Mouse (Mus musculus) ES-E14 (cell line): ENCODE data around the gene Zfand3. TPM values are rescaled to one million over a fixed set of nuclear protein-coding genes. Genes with fewer than 3 reads are reported as not detected.

Experiments
- DNase-seq: peaks from one replicate; pipeline ENCODE4 v3.0.0-alpha.2; 2013; ENCODE audit warnings: low read depth, low spot score
- H3K27ac ChIP-seq: 2 replicates; pipeline ENCODE4 v1.5.1; 2012; ENCODE audit warnings: low read depth, mild to moderate bottlenecking, low read length, moderate library complexity, mixed read lengths; ENCODE audit not compliant: poor library complexity, insufficient read depth, severe bottlenecking
- H3K36me3 ChIP-seq: 2 replicates; pipeline ENCODE4 v1.6.1; 2012; ENCODE audit warnings: mild to moderate bottlenecking, low read length, moderate library complexity, mixed read lengths; ENCODE audit not compliant: control insufficient read depth, poor library complexity, insufficient read depth, severe bottlenecking
- H3K4me1 ChIP-seq, 2 experiments: fragments of 150-350 bp in 1 of 2; sonication (generic) in 1 of 2; 2 replicates each; pipeline ENCODE4 v1.6.1; 2012; ENCODE audit warnings: low read length in 2 of 2, mild to moderate bottlenecking in 1 of 2, mixed read lengths in 1 of 2; ENCODE audit not compliant: control insufficient read depth in 2 of 2, insufficient read depth in 2 of 2, poor library complexity in 1 of 2
- H3K4me3 ChIP-seq, 2 experiments: fragments of 150-350 bp in 1 of 2; sonication (generic) in 1 of 2; 2 replicates each; pipeline ENCODE4 v1.5.1; 2012; ENCODE audit warnings: low read length in 2 of 2, low read depth in 1 of 2, mild to moderate bottlenecking in 1 of 2, mixed read lengths in 1 of 2; ENCODE audit not compliant: insufficient read depth in 1 of 2, poor library complexity in 1 of 2, severe bottlenecking in 1 of 2
- H3K9ac ChIP-seq: 2 replicates; pipeline ENCODE4 v1.6.1; 2012; ENCODE audit warnings: low read depth, mild to moderate bottlenecking, low read length, mixed read lengths; ENCODE audit not compliant: poor library complexity, insufficient read depth, severe bottlenecking
- H3K9me3 ChIP-seq: fragments of 150-350 bp; sonication (generic); 2 replicates; pipeline ENCODE4 v1.6.1; 2012; ENCODE audit warnings: low read depth, mild to moderate bottlenecking, low read length; ENCODE audit not compliant: control insufficient read depth, insufficient read depth
- CHD2 ChIP-seq: IDR thresholded peaks from 2 replicates; pipeline ENCODE4 v1.6.1; 2014; ENCODE audit warnings: mild to moderate bottlenecking, low read depth, low read length, inconsistent platforms
- HCFC1 ChIP-seq: IDR thresholded peaks from 2 replicates; pipeline ENCODE4 v1.6.1; 2012; ENCODE audit warnings: low read length, inconsistent platforms, borderline replicate concordance; ENCODE audit not compliant: insufficient read depth
- MAFK ChIP-seq: IDR thresholded peaks from 2 replicates; pipeline ENCODE4 v1.6.1; 2014; ENCODE audit warnings: mild to moderate bottlenecking, low read depth, low read length, inconsistent platforms; ENCODE audit not compliant: insufficient read depth
- ZC3H11A ChIP-seq: IDR thresholded peaks from 2 replicates; pipeline ENCODE4 v1.6.1; 2012; ENCODE audit warnings: low read depth, mild to moderate bottlenecking, inconsistent platforms, low read length, borderline replicate concordance
- ZNF384 ChIP-seq: IDR thresholded peaks from 2 replicates; pipeline ENCODE4 v1.6.1; 2012; ENCODE audit warnings: low read depth, low read length, inconsistent platforms
- in situ Hi-C, 2 experiments: fragments of 600-800 bp; cut with MboI; formaldehyde crosslinking; loops; one replicate each; pipeline ENCODE4 v1.15.1; 2025; ENCODE audit warnings: low sequenced_read_pairs in 2 of 2, inconsistent platforms in 1 of 2; ENCODE audit not compliant: unreplicated experiment in 2 of 2
- total RNA-seq: library from RNA; depleted of rRNA; stranded (reverse); fragments of 300-350 nt; gene quantifications from 2 replicates; pipeline ENCODE4 v1.2.3, GENCODE M21; 2012

Gene Zfand3
- total RNA-seq, 1 experiment = 43.3 TPM

GRCm38 (mm10) chr17:30116226-30116625 is 111.7 kb downstream of the Zfand3 start:
- Histone ChIP-seq H3K9me3 (no peaks in the 10 kb centered on the region), H3K36me3 (peaks cover 3% of the 10 kb centered on the region; the same call in 1 of the 2 replicates), H3K4me3 (no peak overlapping the region), H3K9ac (no peak overlapping the region), H3K4me1 (peaks cover 6% of the 10 kb centered on the region in 2 experiments; a peak in 2 of 4 replicates), H3K27ac (no peak overlapping the region)
- DNase-seq = no peak
- TF ChIP-seq MAFK (no peak), ZC3H11A (no peak)
- in situ Hi-C loops = no loop called here

GRCm38 (mm10) chr17:30118036-30118435 is 113.5 kb downstream of the Zfand3 start:
- Histone ChIP-seq H3K4me3 (no peak overlapping the region), H3K4me1 (peaks cover 4 to 6% of the 10 kb centered on the region in 2 experiments; a peak in 2 of 4 replicates), H3K36me3 (no peaks in the 10 kb centered on the region; the same call in 1 of the 2 replicates), H3K9ac (no peak overlapping the region), H3K9me3 (no peaks in the 10 kb centered on the region), H3K27ac (no peak overlapping the region)
- TF ChIP-seq MAFK = no peak
- TF ChIP-seq ZNF384 = no peak
- no peak for TF ChIP-seq HCFC1
- TF ChIP-seq ZC3H11A = no peak
- TF ChIP-seq CHD2 = no peak
- no peak for DNase-seq
- in situ Hi-C loops = no loop called here

GRCm38 (mm10) chr17:30122278-30122677 is 117.7 kb downstream of the Zfand3 start:
- no peak overlapping the region for H3K27ac ChIP-seq
- no peak overlapping the region for H3K9ac ChIP-seq
- TF ChIP-seq ZNF384 (no peak), ZC3H11A (no peak), CHD2 (no peak), MAFK (no peak), HCFC1 (no peak)
- no peaks in the 10 kb centered on the region for H3K9me3 ChIP-seq
- in situ Hi-C loops = no loop called here
- H3K4me3 ChIP-seq = no peak overlapping the region
- H3K4me1 ChIP-seq = no peaks in the 10 kb centered on the region
- H3K36me3 ChIP-seq = no peaks in the 10 kb centered on the region
- no peak for DNase-seq

- no peak overlapping the region for H3K27ac ChIP-seq
- H3K36me3 ChIP-seq = no peaks in the 10 kb centered on the region
- H3K4me1 ChIP-seq = 0 out of 4 replicates have a peak, but pooled peaks cover 0 to under 1% of the 10 kb centered on the region in 2 experiments
- in situ Hi-C loops = no loop called here
- H3K9ac ChIP-seq = no peak overlapping the region
- TF ChIP-seq MAFK (no peak), CHD2 (no peak), ZC3H11A (no peak), ZNF384 (no peak), HCFC1 (no peak)
- DNase-seq = no peak
- no peaks in the 10 kb centered on the region for H3K9me3 ChIP-seq
- H3K4me3 ChIP-seq = no peak overlapping the region
Observed at GRCm38 (mm10) chr17:30128456-30128855, 123.9 kb downstream of the Zfand3 start.

GRCm38 (mm10) chr17:30129220-30129619 is 124.7 kb downstream of the Zfand3 start:
- no peak for DNase-seq
- H3K4me3 ChIP-seq = no peak overlapping the region
- in situ Hi-C loops = no loop called here

More at GRCm38 (mm10) chr17:30129220-30129619, 124.7 kb downstream of the Zfand3 start:
- TF ChIP-seq MAFK = no peak
- TF ChIP-seq CHD2 = no peak
- no peak for TF ChIP-seq ZC3H11A
- TF ChIP-seq ZNF384 = no peak
- Histone ChIP-seq H3K9me3 (no peaks in the 10 kb centered on the region), H3K36me3 (no peaks in the 10 kb centered on the region), H3K4me1 (peaks cover 0 to 4% of the 10 kb centered on the region in 2 experiments; a peak in 1 of 4 replicates), H3K9ac (no peak overlapping the region), H3K27ac (no peak overlapping the region)
